Mouse (Mus musculus): ENCODE results near the gene Gm10778. TPM values are rescaled to one million over a fixed set of nuclear protein-coding genes. Genes with fewer than 3 reads are reported as not detected.
"Not testable (repeated sequence)": the region's sequence is repeated elsewhere in the genome, so short reads cannot be mapped to it uniquely, and the experiment has no call there.

Gene Gm10778
- polyA plus RNA-seq, 1 experiment, result 3.8 TPM

DNA sequence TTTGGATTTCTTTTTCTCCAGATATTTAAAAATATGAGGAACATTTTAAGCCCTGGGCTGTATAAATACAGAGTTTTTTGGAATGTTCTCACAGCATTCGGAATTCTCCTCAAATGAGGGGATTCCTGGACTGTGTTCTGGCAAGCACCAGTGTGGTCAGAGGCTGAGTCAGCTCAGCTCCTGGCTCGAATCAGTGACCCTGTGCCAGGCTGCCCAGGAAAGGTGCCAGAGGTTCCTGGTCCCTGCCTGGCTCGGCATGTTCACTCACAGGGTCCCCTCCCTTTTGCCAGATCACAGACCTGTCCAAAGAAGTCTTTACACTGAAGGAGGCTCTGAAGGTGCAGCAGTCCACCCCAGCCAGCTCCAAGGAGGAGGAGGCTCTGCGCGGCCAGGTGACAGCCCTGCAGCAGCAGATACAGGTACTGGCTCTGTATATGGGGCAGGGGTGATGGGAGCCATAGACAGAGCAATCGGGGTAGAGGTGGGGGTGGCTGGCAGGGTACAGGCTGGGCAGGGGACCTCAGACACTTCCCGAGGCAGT is 2.8 kb upstream of the Gm10778 start:
- DNase-seq (ENCODE audit: low read depth), result no peak
- TF ChIP-seq CTCF (IDR thresholded peaks at IDR 0.05; ENCODE audit: borderline replicate concordance, extremely low read depth, insufficient read depth, insufficient read length) (no peak), POLR2A (IDR thresholded peaks at IDR 0.05; ENCODE audit: borderline replicate concordance, extremely low read depth, insufficient read depth, insufficient read length, poor library complexity, severe bottlenecking) (no peak)

GRCm38 (mm10) chr10:81655178-81655577 is 6.3 kb downstream of the Gm10778 start:
- no peak for DNase-seq (ENCODE audit: low read depth)
- no peak for TF ChIP-seq POLR2A (IDR thresholded peaks at IDR 0.05; ENCODE audit: borderline replicate concordance, extremely low read depth, insufficient read depth, insufficient read length, poor library complexity, severe bottlenecking)
- no peak for TF ChIP-seq CTCF (IDR thresholded peaks at IDR 0.05; ENCODE audit: borderline replicate concordance, extremely low read depth, insufficient read depth, insufficient read length)

GRCm38 (mm10) chr10:81656174-81656573 is 7.3 kb downstream of the Gm10778 start:
- no peak for DNase-seq (ENCODE audit: low read depth)
- TF ChIP-seq POLR2A (IDR thresholded peaks at IDR 0.05; ENCODE audit: borderline replicate concordance, extremely low read depth, insufficient read depth, insufficient read length, poor library complexity, severe bottlenecking) (no peak), CTCF (IDR thresholded peaks at IDR 0.05; ENCODE audit: borderline replicate concordance, extremely low read depth, insufficient read depth, insufficient read length) (no peak)

GRCm38 (mm10) chr10:81687114-81687513 is 38.3 kb downstream of the Gm10778 start:
- DNase-seq (ENCODE audit: low read depth), result not testable (repeated sequence)

GRCm38 (mm10) chr10:81704531-81705301 is 55.9 kb downstream of the Gm10778 start, which contains the start of gene Zfp433:
TSS of gene Zfp433 (plus strand) at chr10:81704825.
- DNase-seq (ENCODE audit: low read depth), result not testable (repeated sequence)

Other genes starting within 250 kb of the Gm10778 start
- 9.2 and 16.7 TPM in 2 replicates for gene Nfic, start 193.4 kb upstream of the Gm10778 start, polyA plus RNA-seq (2012; rRNA removed)
- 396 and 427 TPM in 2 replicates for gene Celf5, start 166.3 kb upstream of the Gm10778 start, polyA plus RNA-seq (2012; rRNA removed)
- 152 and 206 TPM in 2 replicates for gene Ncln, start 152.7 kb upstream of the Gm10778 start, polyA plus RNA-seq (2012; rRNA removed)
- 0.54 and 0.59 TPM in 2 replicates for gene S1pr4, start 148.9 kb upstream of the Gm10778 start, polyA plus RNA-seq (2012; rRNA removed)
- 0.95 and 1.1 TPM in 2 replicates for gene Gna15, start 124.8 kb upstream of the Gm10778 start, polyA plus RNA-seq (2012; rRNA removed)
- 110 and 115 TPM in 2 replicates for gene Gna11, start 103.9 kb upstream of the Gm10778 start, polyA plus RNA-seq (2012; rRNA removed)
- 568 and 696 TPM in 2 replicates for gene Aes, start 89.6 kb upstream of the Gm10778 start, polyA plus RNA-seq (2012; rRNA removed)
- gene Tle2, start 74.5 kb upstream of the Gm10778 start, polyA plus RNA-seq (2012; rRNA removed), result 82.1 and 123 TPM in 2 replicates
- gene Tle6, start 48.0 kb upstream of the Gm10778 start, polyA plus RNA-seq (2012; rRNA removed), result 5.3 and 8.2 TPM in 2 replicates
- 5.5 and 6.7 TPM in 2 replicates for gene BC025920, start 42.8 kb upstream of the Gm10778 start, polyA plus RNA-seq (2012; rRNA removed)
- 75.9 and 83.4 TPM in 2 replicates for gene Sirt6, start 21.3 kb upstream of the Gm10778 start, polyA plus RNA-seq (2012; rRNA removed)
- 74.1 and 85.9 TPM in 2 replicates for gene Ankrd24, start 20.5 kb upstream of the Gm10778 start, polyA plus RNA-seq (2012; rRNA removed)
- 6.6 and 6.9 TPM in 2 replicates for gene Zfp433, start 55.8 kb downstream of the Gm10778 start, polyA plus RNA-seq (2012; rRNA removed)
- gene Gm3055, start 122.1 kb downstream of the Gm10778 start, polyA plus RNA-seq (2012; rRNA removed), result 9.2 and 11.8 TPM in 2 replicates
- 0.20 and 0.56 TPM in 2 replicates for gene Gm4767, start 163.1 kb downstream of the Gm10778 start, polyA plus RNA-seq (2012; rRNA removed)
- 5.0 and 5.9 TPM in 2 replicates for gene Gm32687, start 214.9 kb downstream of the Gm10778 start, polyA plus RNA-seq (2012; rRNA removed)

All from brain, embryonic 14.5 days (tissue).